Mouse (Mus musculus) brown adipose tissue, adult 24 weeks (tissue): ENCODE results near the gene Siae. TPM values are rescaled to one million over a fixed set of nuclear protein-coding genes. Genes with fewer than 3 reads are reported as not detected.

Source experiments
- H3K27ac ChIP-seq: fragments of 200-500 bp; replicated peaks from 2 replicates; pipeline ENCODE4 v1.5.1; 2012; ENCODE audit warnings: low read depth, mild to moderate bottlenecking, low read length
- H3K4me1 ChIP-seq: fragments of 200-500 bp; 2 replicates; pipeline ENCODE4 v1.6.1; 2012; ENCODE audit warnings: low read length, mixed read lengths; ENCODE audit not compliant: control insufficient read depth, insufficient read depth, insufficient read length
- H3K4me3 ChIP-seq: fragments of 200-500 bp; 2 replicates; pipeline ENCODE4 v1.5.1; 2012; ENCODE audit warnings: low read depth, mild to moderate bottlenecking, low read length, moderate library complexity; ENCODE audit not compliant: insufficient read depth
- polyA plus RNA-seq: library from polyadenylated mRNA; stranded (reverse); fragments of >200 nt; gene quantifications from 2 replicates; pipeline ENCODE4 v1.2.4, GENCODE M21; 2012; ENCODE audit not compliant: missing spikeins, insufficient read depth, insufficient read length

The Siae gene
- 11.7 and 12.1 TPM in 2 replicates for polyA plus RNA-seq

DNA sequence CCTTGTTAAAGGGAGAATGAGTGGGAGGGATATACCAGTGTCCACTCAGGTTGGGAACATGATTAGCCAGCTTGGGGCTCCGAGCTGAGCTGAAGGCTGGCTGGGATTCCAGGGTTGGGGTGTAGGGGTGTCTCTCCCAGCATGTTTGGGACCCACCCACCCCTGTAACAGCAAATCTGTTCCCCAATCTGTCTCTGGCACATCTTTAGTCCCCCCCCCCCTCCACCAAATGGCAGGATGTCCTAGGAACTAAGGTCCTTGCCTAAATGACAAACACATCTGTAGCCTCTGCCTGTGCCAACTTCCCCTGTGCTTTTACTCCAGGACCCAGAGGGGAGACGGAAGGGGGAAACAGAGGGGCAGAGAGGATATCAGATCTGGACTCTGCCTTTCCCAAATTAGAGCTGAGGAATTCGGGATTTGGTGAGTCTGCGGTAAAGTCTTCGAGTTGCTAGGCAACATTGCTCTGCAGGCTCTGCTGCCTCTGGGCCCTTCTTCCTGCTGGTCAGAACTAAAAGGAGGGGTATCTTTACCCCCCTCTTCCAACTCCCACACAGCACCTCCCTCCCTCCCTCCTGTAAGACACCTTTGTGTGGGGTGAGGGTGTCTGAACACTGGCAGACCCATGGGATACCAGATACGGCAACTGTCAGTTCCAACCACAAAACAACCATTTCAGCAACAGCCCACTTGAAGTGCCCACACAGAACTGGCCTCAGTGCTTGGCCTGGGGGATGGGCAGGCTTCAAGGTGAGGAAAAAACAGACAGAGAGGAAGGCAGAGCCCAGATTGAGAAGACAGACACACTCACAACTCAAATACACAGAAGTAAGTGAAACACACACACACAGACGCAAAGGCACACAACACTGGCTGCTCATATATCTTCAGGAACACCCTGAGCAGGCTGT is at the start of gene Siae:
TSS of gene Siae (plus strand) at position 861 of the 911 bp plus-strand sequence.
- 0 out of 2 replicates have a peak, but pooled peaks cover 2% of the 10 kb centered on the region for H3K4me1 ChIP-seq
- H3K27ac ChIP-seq = no peak within 1 kb of the TSS
- no peak within 1 kb of the TSS for H3K4me3 ChIP-seq

GRCm38 (mm10) chr9:37506023-37506422 is 49.5 kb upstream of the Siae start:
- Histone ChIP-seq H3K27ac (no peak overlapping the region), H3K4me1 (0 out of 2 replicates have a peak, but pooled peaks cover 2% of the 10 kb centered on the region), H3K4me3 (no peak overlapping the region)

DNA sequence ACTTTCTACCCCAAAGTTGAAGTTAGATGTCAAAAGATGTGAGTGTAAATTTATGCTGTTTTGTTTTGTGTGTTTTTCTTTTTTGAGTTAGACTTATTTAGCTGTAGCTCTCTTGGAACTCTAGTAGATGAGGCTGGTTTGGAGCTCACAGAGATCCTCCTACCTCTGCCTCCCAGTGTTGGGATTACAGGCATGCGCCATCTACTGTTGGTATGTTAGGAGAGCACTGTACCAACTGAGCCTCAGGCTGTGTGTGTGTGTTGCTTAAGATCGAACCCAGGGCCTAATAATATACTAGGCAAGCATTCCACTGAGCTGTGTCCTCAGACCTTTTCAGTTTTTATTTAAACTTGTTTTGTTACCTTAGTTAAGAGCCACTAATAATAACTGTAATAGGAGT is 43.4 kb upstream of the Siae start:
- no peak overlapping the region for H3K27ac ChIP-seq
- no peak overlapping the region for H3K4me3 ChIP-seq
- 0 out of 2 replicates have a peak, but pooled peaks cover 2% of the 10 kb centered on the region for H3K4me1 ChIP-seq

- H3K27ac ChIP-seq = no peak overlapping the region
- H3K4me3 ChIP-seq = no peak overlapping the region
Measured at GRCm38 (mm10) chr9:37514456-37514855, 41.0 kb upstream of the Siae start.

DNA sequence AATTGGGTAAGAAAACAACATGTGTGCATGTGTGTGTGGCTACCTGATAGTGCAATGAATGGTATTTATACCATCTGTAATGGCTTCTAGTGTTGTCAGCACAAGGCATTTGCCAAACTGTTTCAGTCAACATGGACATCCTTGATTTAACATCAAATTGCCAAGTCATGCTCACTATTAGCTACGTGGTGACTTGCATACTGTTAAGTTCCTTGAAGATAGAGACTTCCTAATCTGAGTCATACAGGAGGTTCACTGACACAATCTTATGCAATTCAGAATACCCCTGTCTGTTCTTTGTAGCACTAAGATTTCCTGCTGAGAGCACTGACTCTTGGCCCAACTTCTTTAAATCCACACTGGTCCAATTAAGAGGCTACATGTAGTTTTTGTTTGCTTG is 38.0 kb upstream of the Siae start:
- Histone ChIP-seq H3K4me1 (no peaks in the 10 kb centered on the region), H3K4me3 (no peak overlapping the region), H3K27ac (no peak overlapping the region)

More at GRCm38 (mm10) chr9:37514456-37514855, 41.0 kb upstream of the Siae start:
- 0 out of 2 replicates have a peak, but pooled peaks cover 2% of the 10 kb centered on the region for H3K4me1 ChIP-seq

DNA sequence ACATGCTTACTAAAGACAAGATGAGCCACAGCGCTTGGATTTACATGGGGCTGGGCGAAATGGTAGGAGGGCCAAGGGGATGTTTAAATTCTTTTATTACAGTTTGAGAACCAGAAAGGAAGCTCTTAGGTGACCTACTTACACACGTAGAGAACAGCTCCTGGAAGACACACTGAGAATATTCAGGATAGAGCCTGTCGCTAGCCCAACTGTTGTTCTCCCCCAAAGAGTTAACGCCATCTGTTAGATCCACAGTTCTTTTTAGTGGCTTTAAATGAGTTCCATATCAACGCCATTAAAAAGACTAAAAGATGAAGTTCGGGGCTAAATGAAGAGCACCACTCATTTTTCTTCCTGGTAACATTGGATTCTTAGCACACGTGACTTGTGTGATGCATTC is 36.5 kb upstream of the Siae start:
- Histone ChIP-seq H3K4me1 (no peaks in the 10 kb centered on the region), H3K27ac (no peak overlapping the region), H3K4me3 (no peak overlapping the region)

- Histone ChIP-seq H3K4me3 (no peak overlapping the region), H3K4me1 (no peaks in the 10 kb centered on the region)
Measured at GRCm38 (mm10) chr9:37519995-37520394, 35.5 kb upstream of the Siae start.

GRCm38 (mm10) chr9:37525461-37525860 is 30.0 kb upstream of the Siae start:
- Histone ChIP-seq H3K4me3 (no peak overlapping the region), H3K4me1 (no peaks in the 10 kb centered on the region), H3K27ac (no peak overlapping the region)

More at GRCm38 (mm10) chr9:37519995-37520394, 35.5 kb upstream of the Siae start:
- no peak overlapping the region for H3K27ac ChIP-seq

DNA sequence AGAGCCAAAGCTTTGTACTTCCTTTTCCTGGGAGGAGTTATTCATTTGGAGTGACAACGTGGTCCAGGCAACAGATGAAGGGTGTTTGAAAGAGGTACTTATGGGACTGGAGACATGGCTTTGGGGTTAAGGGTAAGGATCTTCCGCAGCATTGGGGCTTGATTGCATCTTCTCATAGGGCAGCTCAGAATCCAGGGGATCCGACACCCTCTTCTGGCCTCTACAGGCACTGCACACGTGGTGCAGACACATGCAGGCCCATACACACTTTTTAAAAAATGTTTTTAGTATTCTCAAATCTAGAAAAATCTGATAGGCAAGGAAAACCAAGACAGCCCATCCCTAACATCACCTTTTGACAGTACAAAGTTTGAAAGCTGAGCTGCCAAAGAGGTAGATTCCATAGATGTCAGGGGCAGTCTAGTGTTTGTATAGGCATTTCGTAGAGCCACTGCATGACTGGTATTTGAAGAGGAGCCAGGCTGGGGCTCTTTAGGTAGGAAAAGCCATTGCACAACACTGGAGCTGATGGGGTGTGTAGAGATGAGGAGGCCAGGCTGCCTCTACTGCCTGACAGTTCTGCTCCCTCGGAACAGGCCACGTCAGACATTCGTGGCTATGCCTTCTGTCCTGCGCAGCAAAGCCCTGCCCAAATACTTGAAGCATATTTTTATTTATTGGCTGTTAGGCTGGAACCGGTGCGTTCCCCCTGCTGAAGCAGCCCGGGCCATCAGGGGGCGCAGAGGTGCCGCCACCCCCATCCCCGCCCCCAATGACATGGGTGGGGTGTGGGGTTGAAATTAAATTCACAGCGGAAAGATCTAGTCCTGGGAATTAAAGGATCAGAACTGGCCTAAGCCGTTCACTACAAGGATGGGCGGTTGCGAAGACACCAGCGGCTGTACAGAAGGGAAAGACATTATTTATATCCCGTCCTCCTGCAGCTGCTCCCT is 28.8 kb upstream of the Siae start:
- no peaks in the 10 kb centered on the region for H3K4me1 ChIP-seq
- H3K27ac ChIP-seq = peak overlapping the region; percentile 98
- peak overlapping the region; percentile 70 for H3K4me3 ChIP-seq

- no peaks in the 10 kb centered on the region for H3K4me1 ChIP-seq
- peak within 1 kb of the TSS; percentile 100 for H3K27ac ChIP-seq
- H3K4me3 ChIP-seq = peak within 1 kb of the TSS; percentile 90
Measured at GRCm38 (mm10) chr9:37527396-37528224, 27.9 kb upstream of the Siae start, which contains the start of gene Esam. Gene Esam, plus strand, starts transcription at chr9:37528078.

DNA sequence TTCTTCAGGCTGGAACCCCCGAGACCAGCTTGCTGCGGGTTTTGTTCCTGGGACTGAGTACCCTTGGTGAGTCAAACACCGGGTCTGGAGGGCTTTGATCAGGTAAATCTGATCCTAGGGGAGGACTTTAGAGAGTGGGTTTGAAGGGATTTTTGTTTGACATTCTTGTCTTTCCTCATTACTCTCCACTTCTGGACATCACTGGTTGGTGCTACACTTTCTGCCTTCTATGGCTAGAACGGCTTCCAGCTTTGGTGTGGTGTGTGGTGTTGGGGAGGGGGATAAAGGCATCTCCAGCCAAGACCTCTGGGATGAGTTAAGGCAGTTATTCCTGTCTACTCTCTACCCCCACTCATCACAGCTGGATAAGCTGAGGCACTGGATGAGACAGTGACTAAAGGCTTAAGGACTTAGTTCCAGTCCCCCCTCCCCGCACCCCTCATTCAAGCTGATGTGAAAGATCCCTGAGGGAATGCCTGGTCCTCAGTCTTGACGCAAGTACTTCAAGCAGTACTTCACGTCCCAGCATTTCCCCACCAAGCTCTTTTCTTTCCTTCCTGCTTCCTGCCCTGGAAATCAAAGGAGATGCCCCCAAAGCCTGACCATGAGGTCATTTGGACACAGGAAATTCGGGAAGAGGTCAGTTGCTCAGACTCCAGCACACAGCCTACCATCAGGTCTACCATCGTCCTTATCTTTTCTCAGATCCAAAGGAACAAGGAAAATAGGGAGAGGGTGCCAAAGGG is 27.1 kb upstream of the Siae start:
- Histone ChIP-seq H3K4me1 (no peaks in the 10 kb centered on the region), H3K27ac (peak overlapping the region; percentile 100), H3K4me3 (peak overlapping the region; percentile 90)

- H3K4me1 ChIP-seq = peaks cover 8% of the 10 kb centered on the region; the same call in 1 of the 2 replicates
- H3K4me3 ChIP-seq = peak overlapping the region; percentile 90
- H3K27ac ChIP-seq = peak overlapping the region; percentile 100
Measured at GRCm38 (mm10) chr9:37530031-37530887, 25.2 kb upstream of the Siae start.
